Mouse (Mus musculus) liver, embryonic 16.5 days (tissue): ENCODE data around the gene Pacrg. TPM values are rescaled to one million over a fixed set of nuclear protein-coding genes. Genes with fewer than 3 reads are reported as not detected.
A peak's percentile ranks its signal among the peaks of the same experiment; 100 is the strongest.

Source experiments
- ATAC-seq: fragments of 200-750 bp; cut with Nextera tagmentation; 2 replicates; pipeline ENCODE4 v1.8.0; 2017; ENCODE audit warnings: low read depth, mild to moderate bottlenecking, moderate number of reproducible peaks, moderate library complexity
- H3K27ac ChIP-seq: fragments of 300-500 bp; sonication (generic); 2 replicates; pipeline ENCODE4 v1.5.1; 2014; ENCODE audit warnings: mild to moderate bottlenecking, low read length
- H3K27me3 ChIP-seq: fragments of 300-500 bp; sonication (generic); 2 replicates; pipeline ENCODE4 v1.6.1; 2014; ENCODE audit warnings: low read depth, low read length, mixed read lengths; ENCODE audit not compliant: control insufficient read depth, insufficient read depth
- H3K36me3 ChIP-seq: fragments of 300-500 bp; sonication (generic); 2 replicates; pipeline ENCODE4 v1.6.1; 2014; ENCODE audit warnings: mild to moderate bottlenecking; ENCODE audit not compliant: control insufficient read depth, insufficient read depth
- H3K4me1 ChIP-seq: fragments of 300-500 bp; sonication (generic); 2 replicates; pipeline ENCODE4 v1.6.1; 2014; ENCODE audit warnings: low read depth, low read length, mixed read lengths; ENCODE audit not compliant: control insufficient read depth
- H3K4me2 ChIP-seq: fragments of 300-500 bp; sonication (generic); 2 replicates; pipeline ENCODE4 v1.6.1; 2014; ENCODE audit warnings: low read depth, low read length, mixed read lengths
- H3K4me3 ChIP-seq: fragments of 300-500 bp; sonication (generic); 2 replicates; pipeline ENCODE4 v1.5.1; 2014; ENCODE audit warnings: low read depth, mild to moderate bottlenecking, low read length
- H3K9ac ChIP-seq: fragments of 300-500 bp; sonication (generic); 2 replicates; pipeline ENCODE4 v1.6.1; 2014; ENCODE audit warnings: low read depth, low read length
- H3K9me3 ChIP-seq: fragments of 300-500 bp; sonication (generic); replicated peaks from 2 replicates; pipeline ENCODE4 v1.6.1; 2016; ENCODE audit warnings: low read length; ENCODE audit not compliant: control insufficient read depth
- WGBS: fragments of 180-500 bp; shearing (Covaris S2); extraction: QIAGEN DNeasy Blood & Tissue Kit; methylation state at CpG from one replicate; pipeline ENCODE4 v1.1.7; 2014; ENCODE audit not compliant: insufficient replicate concordance; 5-methylcytosine and 5-hydroxymethylcytosine counted together
- polyA plus RNA-seq: library from polyadenylated mRNA; unstranded; fragments of >200 nt; fragmentation: Nextera tagmentation; extraction: Ambion mirVana; gene quantifications from 2 replicates; pipeline ENCODE4 v1.2.1, GENCODE M21; 2015

The Pacrg gene
- polyA plus RNA-seq = 0.08 TPM in 1 of 2 replicates, not detected in the other

- peak within 1 kb of the TSS; percentile 89 for H3K4me2 ChIP-seq
- peaks cover 5% of the 10 kb centered on the region for H3K4me1 ChIP-seq
- H3K9ac ChIP-seq = peak within 1 kb of the TSS; percentile 69
- no peaks in the 10 kb centered on the region for H3K9me3 ChIP-seq
- H3K27ac ChIP-seq = 0 out of 2 replicates have a peak within 1 kb of the TSS, but pooled peaks have one; percentile 37
- H3K27me3 ChIP-seq = no peaks in the 10 kb centered on the region
- H3K4me3 ChIP-seq = peak within 1 kb of the TSS; percentile 74
- H3K36me3 ChIP-seq = no peaks in the 10 kb centered on the region
- ATAC-seq = peak; percentile 93
- WGBS = under 1% methylated on average over 40 of the region's 58 CpGs
Measured at GRCm38 (mm10) chr17:10840148-10840707, at the start of gene Pacrg, which contains the start of gene Prkn. Pacrg (minus strand) TSS chr17:10840311. Prkn (plus strand) TSS chr17:10840384.

GRCm38 (mm10) chr17:10887924-10888323, 47.8 kb upstream of the Pacrg start:
- ATAC-seq = no peak
- no peaks in the 10 kb centered on the region for H3K27me3 ChIP-seq
- no peaks in the 10 kb centered on the region for H3K4me1 ChIP-seq
- H3K36me3 ChIP-seq = no peaks in the 10 kb centered on the region
- 47% methylated on average over 4 of the region's 4 CpGs for WGBS
- H3K9me3 ChIP-seq = no peaks in the 10 kb centered on the region
- no peak overlapping the region for H3K4me3 ChIP-seq
- no peak overlapping the region for H3K27ac ChIP-seq
- H3K4me2 ChIP-seq = no peak overlapping the region
- no peak overlapping the region for H3K9ac ChIP-seq

GRCm38 (mm10) chr17:10882260-10882659, 42.1 kb upstream of the Pacrg start:
- Histone ChIP-seq H3K4me3 (no peak overlapping the region), H3K9ac (no peak overlapping the region), H3K27me3 (no peaks in the 10 kb centered on the region), H3K4me1 (no peaks in the 10 kb centered on the region), H3K9me3 (no peaks in the 10 kb centered on the region), H3K27ac (no peak overlapping the region), H3K4me2 (no peak overlapping the region), H3K36me3 (no peaks in the 10 kb centered on the region)
- WGBS = 33% methylated on average over 1 of the region's 1 CpGs
- ATAC-seq = no peak

- Histone ChIP-seq H3K27ac (no peak overlapping the region), H3K4me1 (peaks cover 2% of the 10 kb centered on the region; the same call in 1 of the 2 replicates), H3K4me3 (no peak overlapping the region), H3K9me3 (no peaks in the 10 kb centered on the region), H3K27me3 (no peaks in the 10 kb centered on the region), H3K4me2 (no peak overlapping the region), H3K36me3 (no peaks in the 10 kb centered on the region), H3K9ac (no peak overlapping the region)
- WGBS = 64% methylated on average over 5 of the region's 5 CpGs
- no peak for ATAC-seq
Measured at GRCm38 (mm10) chr17:10878986-10879385, 38.9 kb upstream of the Pacrg start.

GRCm38 (mm10) chr17:10874208-10875187, 34.4 kb upstream of the Pacrg start:
- WGBS = 27% methylated on average over 7 of the region's 7 CpGs
- ATAC-seq = peak; percentile 81
- no peaks in the 10 kb centered on the region for H3K9me3 ChIP-seq
- H3K27me3 ChIP-seq = no peaks in the 10 kb centered on the region
- no peaks in the 10 kb centered on the region for H3K36me3 ChIP-seq
- no peak overlapping the region; the same call in 1 of the 2 replicates for H3K27ac ChIP-seq
- no peak overlapping the region for H3K9ac ChIP-seq
- no peak overlapping the region for H3K4me3 ChIP-seq
- H3K4me1 ChIP-seq = peaks cover 2% of the 10 kb centered on the region; the same call in 1 of the 2 replicates
- H3K4me2 ChIP-seq = no peak overlapping the region

GRCm38 (mm10) chr17:10854207-10854606, 14.1 kb upstream of the Pacrg start:
- no peak for ATAC-seq
- Histone ChIP-seq H3K36me3 (no peaks in the 10 kb centered on the region), H3K9ac (no peak overlapping the region), H3K4me1 (no peaks in the 10 kb centered on the region), H3K27me3 (no peaks in the 10 kb centered on the region), H3K4me3 (no peak overlapping the region), H3K27ac (no peak overlapping the region), H3K9me3 (no peaks in the 10 kb centered on the region), H3K4me2 (no peak overlapping the region)
- 73% methylated on average over 3 of the region's 3 CpGs for WGBS

GRCm38 (mm10) chr17:10840731-10841201, 655 bp upstream of the Pacrg start:
- 2% methylated on average over 20 of the region's 20 CpGs for WGBS
- Histone ChIP-seq H3K27me3 (no peaks in the 10 kb centered on the region), H3K9me3 (no peaks in the 10 kb centered on the region), H3K36me3 (no peaks in the 10 kb centered on the region), H3K4me2 (peak overlapping the region; percentile 89), H3K4me3 (peak overlapping the region; percentile 74), H3K4me1 (peaks cover 5% of the 10 kb centered on the region), H3K27ac (0 out of 2 replicates have a peak overlapping the region, but pooled peaks have one; percentile 37), H3K9ac (peak overlapping the region; percentile 69)
- 0 out of 2 replicates have a peak, but pooled peaks have one; percentile 25 for ATAC-seq

- Histone ChIP-seq H3K4me1 (no peaks in the 10 kb centered on the region), H3K4me3 (no peak overlapping the region), H3K4me2 (no peak overlapping the region), H3K36me3 (no peaks in the 10 kb centered on the region), H3K9ac (no peak overlapping the region), H3K27me3 (no peaks in the 10 kb centered on the region), H3K27ac (no peak overlapping the region), H3K9me3 (no peaks in the 10 kb centered on the region)
- 54% methylated on average over 4 of the region's 4 CpGs for WGBS
- ATAC-seq = no peak
Measured at GRCm38 (mm10) chr17:10818971-10819370, 21.1 kb downstream of the Pacrg start.
